Mouse (Mus musculus): Measurements from ENCODE around the gene Ppa2. TPM values are rescaled to one million over a fixed set of nuclear protein-coding genes. Genes with fewer than 3 reads are reported as not detected.

The Ppa2 gene
- total RNA-seq, 1 experiment: 44.1 TPM

DNA sequence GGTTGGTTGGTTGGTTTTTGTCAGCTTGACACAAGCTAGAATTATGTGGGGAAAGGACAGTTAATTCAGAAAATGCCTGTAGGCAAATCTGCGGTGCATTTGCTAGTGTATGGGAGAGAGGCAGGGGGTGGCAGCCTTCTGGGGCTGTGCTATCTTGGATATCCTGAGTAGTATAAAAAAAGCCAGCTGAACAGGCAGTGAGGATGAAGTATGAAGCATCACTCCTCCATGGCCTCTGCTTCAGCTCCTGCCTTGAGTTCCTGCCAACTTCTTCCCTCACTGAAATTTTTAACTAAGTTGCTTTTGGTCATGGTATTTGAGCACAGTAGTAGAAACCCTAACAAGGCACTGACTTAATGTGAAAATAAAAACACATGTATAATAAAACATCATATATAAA, 70.1 kb downstream of the Ppa2 start:
- TF ChIP-seq ZNF384 (IDR thresholded peaks at IDR 0.05; ENCODE audit: low read depth, low read length): no peak
- no peak for TF ChIP-seq MAFK (IDR thresholded peaks at IDR 0.05; ENCODE audit: insufficient read depth, low read depth, low read length)
- no peak for TF ChIP-seq ZC3H11A (IDR thresholded peaks at IDR 0.05; ENCODE audit: borderline replicate concordance, low read depth, low read length)
- no peak for TF ChIP-seq HCFC1 (IDR thresholded peaks at IDR 0.05; ENCODE audit: borderline replicate concordance, insufficient read depth, low read length)
- no peak for TF ChIP-seq CHD2 (IDR thresholded peaks at IDR 0.05; ENCODE audit: low read depth, low read length)
- in situ Hi-C loops (cut with MboI; ENCODE audit: low sequenced_read_pairs in 2 of 2, unreplicated experiment in 2 of 2): no loop called here

GRCm38 (mm10) chr3:133381519-133381918, 71.6 kb downstream of the Ppa2 start:
- in situ Hi-C loops (cut with MboI; ENCODE audit: low sequenced_read_pairs in 2 of 2, unreplicated experiment in 2 of 2): no loop called here
- Histone ChIP-seq H3K27ac (ENCODE audit: insufficient read depth, low read depth, low read length, poor library complexity, severe bottlenecking) (no peak overlapping the region), H3K4me3 (ENCODE audit: insufficient read depth in 1 of 2, low read depth in 1 of 2, low read length in 2 of 2, poor library complexity in 1 of 2, severe bottlenecking in 1 of 2) (no peak overlapping the region), H3K9me3 (ENCODE audit: control insufficient read depth, insufficient read depth, low read depth, low read length) (peaks cover 12% of the 10 kb centered on the region), H3K9ac (ENCODE audit: insufficient read depth, low read depth, low read length, poor library complexity, severe bottlenecking) (no peak overlapping the region), H3K4me1 (ENCODE audit: control insufficient read depth in 2 of 2, insufficient read depth in 2 of 2, low read length in 2 of 2, poor library complexity in 1 of 2) (no peaks in the 10 kb centered on the region), H3K36me3 (ENCODE audit: control insufficient read depth, insufficient read depth, low read length, poor library complexity, severe bottlenecking) (peaks cover 12% of the 10 kb centered on the region)
- TF ChIP-seq ZNF384 (IDR thresholded peaks at IDR 0.05; ENCODE audit: low read depth, low read length): no peak
- TF ChIP-seq ZC3H11A (IDR thresholded peaks at IDR 0.05; ENCODE audit: borderline replicate concordance, low read depth, low read length): no peak
- no peak for TF ChIP-seq CHD2 (IDR thresholded peaks at IDR 0.05; ENCODE audit: low read depth, low read length)
- TF ChIP-seq MAFK (IDR thresholded peaks at IDR 0.05; ENCODE audit: insufficient read depth, low read depth, low read length): no peak
- no peak for TF ChIP-seq HCFC1 (IDR thresholded peaks at IDR 0.05; ENCODE audit: borderline replicate concordance, insufficient read depth, low read length)
- no peak for DNase-seq (ENCODE audit: low read depth, low spot score)

More for the DNA sequence above, 70.1 kb downstream of the Ppa2 start:
- Histone ChIP-seq H3K27ac (ENCODE audit: insufficient read depth, low read depth, low read length, poor library complexity, severe bottlenecking) (no peak overlapping the region), H3K4me1 (ENCODE audit: control insufficient read depth in 2 of 2, insufficient read depth in 2 of 2, low read length in 2 of 2, poor library complexity in 1 of 2) (no peaks in the 10 kb centered on the region), H3K9ac (ENCODE audit: insufficient read depth, low read depth, low read length, poor library complexity, severe bottlenecking) (no peak overlapping the region), H3K4me3 (ENCODE audit: insufficient read depth in 1 of 2, low read depth in 1 of 2, low read length in 2 of 2, poor library complexity in 1 of 2, severe bottlenecking in 1 of 2) (no peak overlapping the region), H3K36me3 (ENCODE audit: control insufficient read depth, insufficient read depth, low read length, poor library complexity, severe bottlenecking) (peaks cover 12% of the 10 kb centered on the region), H3K9me3 (ENCODE audit: control insufficient read depth, insufficient read depth, low read depth, low read length) (peaks cover 12% of the 10 kb centered on the region)
- no peak for DNase-seq (ENCODE audit: low read depth, low spot score)

GRCm38 (mm10) chr3:133382147-133382546, 72.2 kb downstream of the Ppa2 start:
- Histone ChIP-seq H3K9ac (ENCODE audit: insufficient read depth, low read depth, low read length, poor library complexity, severe bottlenecking) (no peak overlapping the region), H3K4me1 (ENCODE audit: control insufficient read depth in 2 of 2, insufficient read depth in 2 of 2, low read length in 2 of 2, poor library complexity in 1 of 2) (no peaks in the 10 kb centered on the region), H3K4me3 (ENCODE audit: insufficient read depth in 1 of 2, low read depth in 1 of 2, low read length in 2 of 2, poor library complexity in 1 of 2, severe bottlenecking in 1 of 2) (no peak overlapping the region), H3K9me3 (ENCODE audit: control insufficient read depth, insufficient read depth, low read depth, low read length) (peaks cover 12% of the 10 kb centered on the region), H3K27ac (ENCODE audit: insufficient read depth, low read depth, low read length, poor library complexity, severe bottlenecking) (no peak overlapping the region), H3K36me3 (ENCODE audit: control insufficient read depth, insufficient read depth, low read length, poor library complexity, severe bottlenecking) (peaks cover 10% of the 10 kb centered on the region)
- TF ChIP-seq HCFC1 (IDR thresholded peaks at IDR 0.05; ENCODE audit: borderline replicate concordance, insufficient read depth, low read length): no peak
- no peak for TF ChIP-seq ZNF384 (IDR thresholded peaks at IDR 0.05; ENCODE audit: low read depth, low read length)
- no peak for TF ChIP-seq CHD2 (IDR thresholded peaks at IDR 0.05; ENCODE audit: low read depth, low read length)
- no peak for TF ChIP-seq MAFK (IDR thresholded peaks at IDR 0.05; ENCODE audit: insufficient read depth, low read depth, low read length)
- TF ChIP-seq ZC3H11A (IDR thresholded peaks at IDR 0.05; ENCODE audit: borderline replicate concordance, low read depth, low read length): no peak
- no peak for DNase-seq (ENCODE audit: low read depth, low spot score)
- in situ Hi-C loops (cut with MboI; ENCODE audit: low sequenced_read_pairs in 2 of 2, unreplicated experiment in 2 of 2): no loop called here

- in situ Hi-C loops (cut with MboI; ENCODE audit: low sequenced_read_pairs in 2 of 2, unreplicated experiment in 2 of 2): no loop called here
- peaks cover 9% of the 10 kb centered on the region for H3K9me3 ChIP-seq (ENCODE audit: control insufficient read depth, insufficient read depth, low read depth, low read length)
- peaks cover 6% of the 10 kb centered on the region for H3K36me3 ChIP-seq (ENCODE audit: control insufficient read depth, insufficient read depth, low read length, poor library complexity, severe bottlenecking)
- no peak overlapping the region for H3K9ac ChIP-seq (ENCODE audit: insufficient read depth, low read depth, low read length, poor library complexity, severe bottlenecking)
- no peak overlapping the region for H3K4me3 ChIP-seq (ENCODE audit: insufficient read depth in 1 of 2, low read depth in 1 of 2, low read length in 2 of 2, poor library complexity in 1 of 2, severe bottlenecking in 1 of 2)
- no peak for DNase-seq (ENCODE audit: low read depth, low spot score)
- H3K27ac ChIP-seq (ENCODE audit: insufficient read depth, low read depth, low read length, poor library complexity, severe bottlenecking): no peak overlapping the region
- H3K4me1 ChIP-seq (ENCODE audit: control insufficient read depth in 2 of 2, insufficient read depth in 2 of 2, low read length in 2 of 2, poor library complexity in 1 of 2): no peaks in the 10 kb centered on the region
- TF ChIP-seq ZNF384 (IDR thresholded peaks at IDR 0.05; ENCODE audit: low read depth, low read length) (no peak), ZC3H11A (IDR thresholded peaks at IDR 0.05; ENCODE audit: borderline replicate concordance, low read depth, low read length) (no peak)
Observed at GRCm38 (mm10) chr3:133384164-133384708, 74.3 kb downstream of the Ppa2 start.

DNA sequence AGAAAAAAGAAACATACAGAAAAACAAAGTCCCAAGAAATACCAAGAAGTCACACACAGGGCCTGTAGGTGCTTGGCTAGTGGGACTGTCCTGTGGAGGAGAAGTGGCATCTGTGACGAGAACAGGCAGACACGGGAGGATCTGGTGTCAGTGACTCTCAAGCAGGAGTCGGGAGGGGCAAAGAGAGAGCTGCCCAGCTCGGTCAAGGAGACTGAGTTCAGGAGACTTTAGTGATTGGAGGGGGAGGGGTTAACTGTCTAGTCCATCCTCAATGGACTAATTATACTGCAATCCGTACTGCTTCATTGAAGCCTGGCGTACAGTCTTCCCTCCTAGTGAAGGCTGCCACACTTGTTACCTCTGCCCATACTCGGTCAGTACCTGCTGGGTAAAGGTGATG, 77.4 kb downstream of the Ppa2 start:
- DNase-seq (ENCODE audit: low read depth, low spot score): no peak
- no peak overlapping the region for H3K4me3 ChIP-seq (ENCODE audit: insufficient read depth in 1 of 2, low read depth in 1 of 2, low read length in 2 of 2, poor library complexity in 1 of 2, severe bottlenecking in 1 of 2)
- in situ Hi-C loops (cut with MboI; ENCODE audit: low sequenced_read_pairs in 2 of 2, unreplicated experiment in 2 of 2): no loop called here
- H3K27ac ChIP-seq (ENCODE audit: insufficient read depth, low read depth, low read length, poor library complexity, severe bottlenecking): no peak overlapping the region
- no peaks in the 10 kb centered on the region for H3K9me3 ChIP-seq (ENCODE audit: control insufficient read depth, insufficient read depth, low read depth, low read length)
- TF ChIP-seq CHD2 (IDR thresholded peaks at IDR 0.05; ENCODE audit: low read depth, low read length) (no peak), ZC3H11A (IDR thresholded peaks at IDR 0.05; ENCODE audit: borderline replicate concordance, low read depth, low read length) (no peak)
- H3K4me1 ChIP-seq (ENCODE audit: control insufficient read depth in 2 of 2, insufficient read depth in 2 of 2, low read length in 2 of 2, poor library complexity in 1 of 2): no peaks in the 10 kb centered on the region
- no peak overlapping the region for H3K9ac ChIP-seq (ENCODE audit: insufficient read depth, low read depth, low read length, poor library complexity, severe bottlenecking)
- no peaks in the 10 kb centered on the region for H3K36me3 ChIP-seq (ENCODE audit: control insufficient read depth, insufficient read depth, low read length, poor library complexity, severe bottlenecking)

Data from ES-E14 (cell line).